Mouse (Mus musculus): ENCODE measurements around the gene Apba3.

GRCm38 (mm10) chr10:81320550-81321347 lies 54.0 kb downstream of the Apba3 start, which contains the start of gene Cactin:
- TF ChIP-seq CTCF (IDR thresholded peaks at IDR 0.05; ENCODE audit: borderline replicate concordance, extremely low read depth, insufficient read depth, insufficient read length), result peak; percentile 16; the same call in 1 of the 2 replicates
- peak; percentile 76 for TF ChIP-seq POLR2A (IDR thresholded peaks at IDR 0.05; ENCODE audit: borderline replicate concordance, extremely low read depth, insufficient read depth, insufficient read length, poor library complexity, severe bottlenecking)
